Mouse (Mus musculus): Measurements from ENCODE around the gene Fmnl1. TPM values are rescaled to one million over a fixed set of nuclear protein-coding genes. Genes with fewer than 3 reads are reported as not detected.
A peak's percentile ranks its signal among the peaks of the same experiment; 100 is the strongest.

Gene Fmnl1
- polyA plus RNA-seq, 1 experiment from 2014 or later = 4.4 TPM

DNA sequence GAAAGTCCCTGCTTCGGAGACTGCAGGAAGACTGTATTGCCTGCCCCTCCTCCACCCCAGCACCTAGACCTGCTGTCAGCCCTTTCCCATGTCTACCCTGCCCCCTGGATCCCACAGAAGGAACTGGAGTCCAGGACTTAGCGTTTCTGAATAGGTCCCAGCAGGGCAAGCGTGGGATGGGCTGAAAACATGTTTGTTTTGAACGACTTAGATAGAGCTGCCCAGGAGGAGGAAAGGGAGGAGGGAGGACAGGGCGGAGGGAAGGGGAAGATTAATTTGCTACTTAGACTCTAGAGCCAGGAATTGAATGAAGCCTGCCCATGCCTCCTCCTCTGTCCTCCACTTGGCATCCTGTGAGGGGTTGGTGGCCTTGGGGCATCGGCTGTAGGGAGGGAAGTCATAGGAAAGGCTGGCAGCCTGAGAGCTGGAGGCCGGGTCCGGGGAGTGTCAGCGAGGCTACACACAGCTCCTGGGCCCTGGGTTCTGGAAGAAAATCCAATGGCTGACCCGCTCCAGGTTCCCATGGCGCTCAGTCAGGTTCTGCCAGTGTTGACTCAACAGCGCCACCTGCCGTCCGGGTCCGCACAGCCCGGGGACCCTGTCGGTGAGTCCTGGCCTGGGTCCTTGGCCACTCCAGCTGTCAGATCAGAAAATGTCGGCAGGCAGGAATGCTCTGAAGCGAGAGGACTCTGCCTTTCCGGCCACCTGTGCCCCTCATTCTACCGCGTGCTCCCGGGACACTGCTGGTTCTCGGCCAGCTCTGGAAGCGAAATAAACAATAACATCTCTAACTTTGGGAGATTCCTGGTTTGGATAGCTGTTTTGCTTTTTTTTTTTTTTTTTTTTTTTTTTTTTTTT is 12.1 kb upstream of the Fmnl1 start:
- no peaks in the 10 kb centered on the region for H3K9me3 ChIP-seq (replicated peaks; ENCODE audit: control insufficient read depth, low read length)
- ATAC-seq (ENCODE audit: insufficient read depth, low FRiP score) = peak; percentile 95
- WGBS = 2% methylated on average over 25 of the region's 25 CpGs
- H3K4me1 ChIP-seq (ENCODE audit: control insufficient read depth, insufficient read depth, low read length) = peaks cover 6% of the 10 kb centered on the region
- peak overlapping the region; percentile 33; the same call in 1 of the 2 replicates for H3K27ac ChIP-seq (ENCODE audit: low read length)
- H3K4me2 ChIP-seq (ENCODE audit: low read depth, low read length) = peak overlapping the region; percentile 90
- peak overlapping the region; percentile 68 for H3K9ac ChIP-seq (ENCODE audit: low read length)
- no peaks in the 10 kb centered on the region for H3K27me3 ChIP-seq (ENCODE audit: control insufficient read depth, insufficient read depth, low read length)
- peak overlapping the region; percentile 43 for H3K4me3 ChIP-seq (replicated peaks; ENCODE audit: low read length)
- H3K36me3 ChIP-seq (ENCODE audit: control insufficient read depth, insufficient read depth, low read length) = no peaks in the 10 kb centered on the region

DNA sequence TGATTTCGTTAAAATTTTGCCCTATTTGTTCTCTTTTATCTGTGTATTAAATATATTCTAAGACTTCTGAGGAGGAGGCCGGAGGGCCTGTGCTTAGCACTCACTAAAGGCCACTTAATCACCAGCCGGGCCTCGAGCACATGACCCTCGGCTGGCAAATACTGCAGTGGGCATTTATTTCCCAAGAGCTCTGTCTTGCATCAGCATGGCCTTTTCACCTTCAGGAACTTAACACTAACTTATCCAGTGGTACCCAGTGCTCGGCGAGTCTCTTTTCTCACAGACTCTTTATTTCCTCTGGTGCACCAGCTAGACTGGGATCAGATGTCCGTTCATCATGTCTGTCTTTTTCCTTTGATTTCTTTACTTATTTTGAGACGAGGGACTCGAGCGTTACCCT is 10.2 kb upstream of the Fmnl1 start:
- Histone ChIP-seq H3K36me3 (ENCODE audit: control insufficient read depth, insufficient read depth, low read length) (no peaks in the 10 kb centered on the region), H3K27me3 (ENCODE audit: control insufficient read depth, insufficient read depth, low read length) (no peaks in the 10 kb centered on the region), H3K9me3 (replicated peaks; ENCODE audit: control insufficient read depth, low read length) (no peaks in the 10 kb centered on the region), H3K9ac (ENCODE audit: low read length) (no peak overlapping the region), H3K4me3 (replicated peaks; ENCODE audit: low read length) (no peak overlapping the region), H3K4me1 (ENCODE audit: control insufficient read depth, insufficient read depth, low read length) (peaks cover 6% of the 10 kb centered on the region), H3K27ac (ENCODE audit: low read length) (no peak overlapping the region), H3K4me2 (ENCODE audit: low read depth, low read length) (no peak overlapping the region)
- 83% methylated on average over 11 of the region's 11 CpGs for WGBS
- ATAC-seq (ENCODE audit: insufficient read depth, low FRiP score) = no peak

DNA sequence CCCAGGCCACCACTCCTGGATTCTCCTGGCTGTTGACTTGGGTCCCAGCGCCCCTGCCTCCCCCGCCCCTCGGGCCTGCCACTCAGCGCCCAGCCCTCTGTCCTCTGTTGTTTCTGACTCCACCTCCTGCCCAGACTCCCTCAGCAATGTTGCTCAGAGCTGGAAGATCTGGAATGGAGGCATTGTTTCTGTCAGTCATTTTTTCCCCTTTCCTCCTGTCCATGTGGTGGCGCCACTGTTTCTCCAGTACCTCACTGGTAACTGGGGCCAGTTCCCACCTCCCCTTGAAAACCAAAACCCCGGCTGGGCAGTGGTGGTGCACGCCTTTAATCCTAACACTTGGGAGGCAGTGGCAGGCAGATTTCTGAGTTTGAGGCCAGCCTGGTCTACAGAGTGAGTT is 9.5 kb upstream of the Fmnl1 start:
- Histone ChIP-seq H3K36me3 (ENCODE audit: control insufficient read depth, insufficient read depth, low read length) (no peaks in the 10 kb centered on the region), H3K27me3 (ENCODE audit: control insufficient read depth, insufficient read depth, low read length) (no peaks in the 10 kb centered on the region), H3K27ac (ENCODE audit: low read length) (no peak overlapping the region), H3K4me2 (ENCODE audit: low read depth, low read length) (no peak overlapping the region), H3K9me3 (replicated peaks; ENCODE audit: control insufficient read depth, low read length) (no peaks in the 10 kb centered on the region), H3K4me3 (replicated peaks; ENCODE audit: low read length) (no peak overlapping the region), H3K9ac (ENCODE audit: low read length) (no peak overlapping the region), H3K4me1 (ENCODE audit: control insufficient read depth, insufficient read depth, low read length) (peaks cover 6% of the 10 kb centered on the region)
- ATAC-seq (ENCODE audit: insufficient read depth, low FRiP score) = no peak
- WGBS = 78% methylated on average over 7 of the region's 7 CpGs

DNA sequence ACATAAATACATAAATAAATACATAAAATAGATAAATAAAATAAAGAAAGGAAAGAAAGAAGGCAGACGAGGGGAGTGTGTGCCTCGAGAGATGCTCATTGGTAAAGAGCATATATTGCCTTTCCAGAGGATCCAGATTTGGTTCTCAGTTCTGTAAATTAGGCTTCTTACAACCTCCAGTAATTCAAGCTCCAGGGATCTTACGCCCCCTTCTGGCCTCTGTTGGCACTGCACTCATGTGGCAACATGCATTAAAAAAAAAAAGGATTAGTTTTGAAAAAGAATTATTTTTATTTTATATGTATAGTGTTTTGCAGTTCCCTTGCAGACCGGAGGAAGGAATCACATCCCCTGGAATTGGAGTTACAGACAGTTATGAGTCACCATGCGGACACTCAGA is 8.8 kb upstream of the Fmnl1 start:
- peaks cover 6% of the 10 kb centered on the region for H3K4me1 ChIP-seq (ENCODE audit: control insufficient read depth, insufficient read depth, low read length)
- 89% methylated on average over 5 of the region's 5 CpGs for WGBS

DNA sequence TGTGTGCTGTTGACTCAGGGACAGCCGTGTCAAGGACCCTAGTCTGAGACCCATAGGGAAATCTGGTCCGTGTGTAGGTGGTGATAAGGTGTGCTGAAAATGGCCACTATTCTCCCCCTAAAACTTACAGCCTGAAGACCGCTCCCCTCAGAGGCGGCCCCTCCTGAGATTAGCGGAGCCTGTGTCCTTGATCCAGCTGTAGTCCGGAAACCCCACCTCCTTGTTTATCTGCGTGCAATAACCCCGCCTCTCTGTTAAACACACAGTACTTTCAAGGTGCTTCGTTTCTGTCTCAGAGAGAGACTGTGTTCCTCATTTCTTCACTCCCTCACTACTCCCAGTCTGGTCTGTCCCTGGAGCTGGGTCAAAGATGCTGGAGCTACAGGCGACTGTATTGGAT is 6.5 kb upstream of the Fmnl1 start:
- Histone ChIP-seq H3K27ac (ENCODE audit: low read length) (no peak overlapping the region), H3K4me2 (ENCODE audit: low read depth, low read length) (no peak overlapping the region), H3K9me3 (replicated peaks; ENCODE audit: control insufficient read depth, low read length) (no peaks in the 10 kb centered on the region), H3K36me3 (ENCODE audit: control insufficient read depth, insufficient read depth, low read length) (no peaks in the 10 kb centered on the region), H3K9ac (ENCODE audit: low read length) (no peak overlapping the region), H3K27me3 (ENCODE audit: control insufficient read depth, insufficient read depth, low read length) (no peaks in the 10 kb centered on the region), H3K4me3 (replicated peaks; ENCODE audit: low read length) (no peak overlapping the region), H3K4me1 (ENCODE audit: control insufficient read depth, insufficient read depth, low read length) (no peaks in the 10 kb centered on the region)
- no peak for ATAC-seq (ENCODE audit: insufficient read depth, low FRiP score)
- WGBS = 23% methylated on average over 10 of the region's 10 CpGs

More for the DNA sequence above, 8.8 kb upstream of the Fmnl1 start:
- Histone ChIP-seq H3K4me3 (replicated peaks; ENCODE audit: low read length) (no peak overlapping the region), H3K4me2 (ENCODE audit: low read depth, low read length) (no peak overlapping the region), H3K27me3 (ENCODE audit: control insufficient read depth, insufficient read depth, low read length) (no peaks in the 10 kb centered on the region), H3K9ac (ENCODE audit: low read length) (no peak overlapping the region), H3K36me3 (ENCODE audit: control insufficient read depth, insufficient read depth, low read length) (no peaks in the 10 kb centered on the region), H3K9me3 (replicated peaks; ENCODE audit: control insufficient read depth, low read length) (no peaks in the 10 kb centered on the region), H3K27ac (ENCODE audit: low read length) (no peak overlapping the region)
- ATAC-seq (ENCODE audit: insufficient read depth, low FRiP score) = no peak

DNA sequence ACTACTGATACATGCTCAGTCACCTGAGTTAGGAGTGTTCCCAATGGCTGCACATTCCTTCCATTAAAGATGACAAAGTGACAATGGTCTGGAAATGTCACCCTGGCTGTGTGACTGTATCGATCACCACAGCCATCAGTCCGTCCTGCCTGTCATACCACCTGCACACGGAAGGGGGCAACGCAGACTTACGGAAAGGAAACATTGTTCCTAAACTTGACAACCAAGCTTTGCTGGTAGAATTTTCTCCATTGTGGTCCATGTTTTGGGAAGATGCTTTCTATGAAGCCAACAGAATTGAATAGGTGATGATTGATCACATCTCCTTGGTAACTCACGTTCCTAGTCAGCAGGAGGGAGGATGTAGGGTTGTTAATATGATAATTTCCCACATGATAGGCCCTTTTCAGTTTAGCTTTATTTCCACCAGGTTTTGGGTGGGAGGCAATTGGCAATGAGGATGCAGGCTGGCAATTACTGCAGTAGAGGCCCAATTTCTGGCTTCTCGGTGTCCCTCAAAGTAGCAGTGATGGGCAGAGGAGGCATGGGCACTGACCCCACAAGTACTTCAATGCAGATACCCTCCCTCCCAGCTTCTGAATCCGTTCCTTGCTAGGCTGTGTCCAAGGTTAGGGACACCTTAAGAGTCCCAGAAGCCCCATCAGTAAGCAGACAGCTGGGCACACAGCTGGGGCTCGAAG is 2.1 kb upstream of the Fmnl1 start:
- H3K36me3 ChIP-seq (ENCODE audit: control insufficient read depth, insufficient read depth, low read length) = no peaks in the 10 kb centered on the region
- H3K9me3 ChIP-seq (replicated peaks; ENCODE audit: control insufficient read depth, low read length) = no peaks in the 10 kb centered on the region
- no peak overlapping the region for H3K9ac ChIP-seq (ENCODE audit: low read length)
- peaks cover 24% of the 10 kb centered on the region for H3K27me3 ChIP-seq (ENCODE audit: control insufficient read depth, insufficient read depth, low read length)
- H3K4me2 ChIP-seq (ENCODE audit: low read depth, low read length) = no peak overlapping the region
- H3K4me1 ChIP-seq (ENCODE audit: control insufficient read depth, insufficient read depth, low read length) = peaks cover 3% of the 10 kb centered on the region; the same call in 1 of the 2 replicates
- no peak overlapping the region for H3K27ac ChIP-seq (ENCODE audit: low read length)
- ATAC-seq (ENCODE audit: insufficient read depth, low FRiP score) = no peak
- WGBS = 23% methylated on average over 9 of the region's 9 CpGs
- no peak overlapping the region for H3K4me3 ChIP-seq (replicated peaks; ENCODE audit: low read length)

DNA sequence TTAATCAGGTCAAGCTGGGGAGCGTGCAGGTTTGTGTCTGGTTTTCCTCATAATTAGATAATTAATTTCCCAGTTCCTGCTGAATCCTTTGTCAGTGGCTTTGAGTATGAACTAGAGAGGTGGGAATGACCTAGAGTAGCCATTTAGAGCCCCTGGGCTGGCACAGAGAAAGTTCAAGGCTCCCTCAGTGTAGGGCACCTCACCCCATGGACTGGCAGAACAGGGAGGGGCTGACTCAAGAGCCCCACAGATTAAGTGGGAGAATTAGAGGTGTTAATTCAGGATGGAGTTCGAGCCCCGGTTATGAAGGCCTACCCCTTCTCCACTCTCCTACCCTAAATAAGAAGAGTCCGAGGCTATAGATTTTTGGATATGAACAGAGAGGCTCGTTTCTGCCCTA is 1.2 kb upstream of the Fmnl1 start:
- no peak for ATAC-seq (ENCODE audit: insufficient read depth, low FRiP score)
- Histone ChIP-seq H3K4me1 (ENCODE audit: control insufficient read depth, insufficient read depth, low read length) (peaks cover 3% of the 10 kb centered on the region; the same call in 1 of the 2 replicates), H3K27ac (ENCODE audit: low read length) (no peak overlapping the region), H3K9me3 (replicated peaks; ENCODE audit: control insufficient read depth, low read length) (no peaks in the 10 kb centered on the region), H3K4me3 (replicated peaks; ENCODE audit: low read length) (no peak overlapping the region), H3K36me3 (ENCODE audit: control insufficient read depth, insufficient read depth, low read length) (no peaks in the 10 kb centered on the region), H3K27me3 (ENCODE audit: control insufficient read depth, insufficient read depth, low read length) (peaks cover 24% of the 10 kb centered on the region), H3K4me2 (ENCODE audit: low read depth, low read length) (no peak overlapping the region), H3K9ac (ENCODE audit: low read length) (no peak overlapping the region)
- 83% methylated on average over 5 of the region's 5 CpGs for WGBS

DNA sequence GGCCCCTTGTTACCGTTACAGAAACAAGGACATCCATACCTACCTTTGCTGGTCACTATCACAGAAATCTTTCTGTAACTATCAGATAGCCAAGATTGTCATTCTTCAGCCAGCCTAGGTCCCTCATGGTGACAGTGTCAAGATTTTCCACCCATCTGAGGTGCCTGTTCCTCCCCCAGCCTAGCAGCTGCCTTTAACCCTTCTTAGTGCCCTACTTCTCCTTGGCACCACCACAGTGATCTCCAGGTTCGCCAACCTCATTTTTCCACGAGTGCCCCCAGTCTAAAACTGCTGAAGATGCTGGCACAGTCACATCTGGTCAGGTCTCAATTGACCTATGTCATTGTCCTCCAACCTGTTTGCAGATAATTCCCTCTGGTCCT is 805 bp upstream of the Fmnl1 start:
- H3K9ac ChIP-seq (ENCODE audit: low read length) = no peak overlapping the region
- H3K27me3 ChIP-seq (ENCODE audit: control insufficient read depth, insufficient read depth, low read length) = peaks cover 24% of the 10 kb centered on the region
- H3K36me3 ChIP-seq (ENCODE audit: control insufficient read depth, insufficient read depth, low read length) = no peaks in the 10 kb centered on the region
- WGBS = 54% methylated on average over 3 of the region's 3 CpGs
- ATAC-seq (ENCODE audit: insufficient read depth, low FRiP score) = no peak
- H3K9me3 ChIP-seq (replicated peaks; ENCODE audit: control insufficient read depth, low read length) = no peaks in the 10 kb centered on the region
- peak overlapping the region; percentile 59 for H3K4me3 ChIP-seq (replicated peaks; ENCODE audit: low read length)
- peaks cover 3% of the 10 kb centered on the region; the same call in 1 of the 2 replicates for H3K4me1 ChIP-seq (ENCODE audit: control insufficient read depth, insufficient read depth, low read length)
- H3K4me2 ChIP-seq (ENCODE audit: low read depth, low read length) = peak overlapping the region; percentile 99
- H3K27ac ChIP-seq (ENCODE audit: low read length) = no peak overlapping the region

DNA sequence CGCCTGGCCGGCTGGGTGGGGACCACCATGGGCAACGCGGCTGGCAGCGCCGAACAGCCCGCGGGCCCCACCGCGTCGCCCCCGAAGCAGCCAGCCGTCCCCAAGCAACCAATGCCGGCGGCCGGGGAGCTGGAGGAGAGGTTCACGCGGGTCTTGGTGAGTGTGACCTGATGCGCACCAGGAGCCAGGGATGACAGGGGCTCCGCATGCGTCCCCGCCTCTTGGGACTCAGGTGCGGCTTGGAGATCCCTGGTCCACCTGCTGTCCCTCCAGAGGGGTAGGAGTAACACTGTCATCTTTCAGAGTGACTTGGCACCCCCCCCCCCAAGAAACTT is 346 bp downstream of the Fmnl1 start:
- H3K9me3 ChIP-seq (replicated peaks; ENCODE audit: control insufficient read depth, low read length) = no peaks in the 10 kb centered on the region
- peak overlapping the region; percentile 99 for H3K4me2 ChIP-seq (ENCODE audit: low read depth, low read length)
- peaks cover 8% of the 10 kb centered on the region; the same call in 1 of the 2 replicates for H3K4me1 ChIP-seq (ENCODE audit: control insufficient read depth, insufficient read depth, low read length)
- H3K4me3 ChIP-seq (replicated peaks; ENCODE audit: low read length) = peak overlapping the region; percentile 59
- H3K27me3 ChIP-seq (ENCODE audit: control insufficient read depth, insufficient read depth, low read length) = peaks cover 24% of the 10 kb centered on the region
- ATAC-seq (ENCODE audit: insufficient read depth, low FRiP score) = no peak
- H3K36me3 ChIP-seq (ENCODE audit: control insufficient read depth, insufficient read depth, low read length) = no peaks in the 10 kb centered on the region
- no peak overlapping the region for H3K27ac ChIP-seq (ENCODE audit: low read length)
- H3K9ac ChIP-seq (ENCODE audit: low read length) = peak overlapping the region; percentile 71
- 3% methylated on average over 23 of the region's 23 CpGs for WGBS

Measured in stomach, embryonic 16.5 days (tissue).